Mouse (Mus musculus) midbrain, embryonic 11.5 days (tissue): Measurements from ENCODE around the gene 1700029I15Rik. TPM values are rescaled to one million over a fixed set of nuclear protein-coding genes. Genes with fewer than 3 reads are reported as not detected.

Source experiments
- ATAC-seq: fragments of 200-750 bp; cut with Nextera tagmentation; 2 replicates; pipeline ENCODE4 v1.8.0; 2017; ENCODE audit warnings: moderate TSS enrichment, moderate library complexity; ENCODE audit not compliant: low FRiP score
- DNase-seq: peaks from one replicate; pipeline ENCODE4 v3.0.0; 2015; ENCODE audit warnings: low spot score; ENCODE audit errors: missing footprints
- H3K27ac ChIP-seq: fragments of 300-500 bp; sonication (generic); 2 replicates; pipeline ENCODE4 v1.5.1; 2014; ENCODE audit warnings: low read depth, low read length
- H3K27me3 ChIP-seq: fragments of 300-500 bp; sonication (generic); 2 replicates; pipeline ENCODE4 v1.6.1; 2014; ENCODE audit warnings: mild to moderate bottlenecking, low read length, moderate library complexity, mixed read lengths; ENCODE audit not compliant: control insufficient read depth, insufficient read depth
- H3K36me3 ChIP-seq: fragments of 300-500 bp; sonication (generic); 2 replicates; pipeline ENCODE4 v1.6.1; 2014; ENCODE audit warnings: mild to moderate bottlenecking, low read length, moderate library complexity, mixed read lengths; ENCODE audit not compliant: control insufficient read depth, insufficient read depth
- H3K4me1 ChIP-seq: fragments of 300-500 bp; sonication (generic); 2 replicates; pipeline ENCODE4 v1.6.1; 2014; ENCODE audit warnings: low read length; ENCODE audit not compliant: control insufficient read depth, insufficient read depth
- H3K4me2 ChIP-seq: fragments of 300-500 bp; sonication (generic); 2 replicates; pipeline ENCODE4 v1.6.1; 2014; ENCODE audit warnings: mild to moderate bottlenecking, moderate library complexity
- H3K4me3 ChIP-seq: fragments of 300-500 bp; sonication (generic); 2 replicates; pipeline ENCODE4 v1.5.1; 2014; ENCODE audit warnings: low read depth, low read length
- H3K9ac ChIP-seq: fragments of 300-500 bp; sonication (generic); 2 replicates; pipeline ENCODE4 v1.6.1; 2014; ENCODE audit warnings: low read length
- H3K9me3 ChIP-seq: fragments of 300-500 bp; sonication (generic); 2 replicates; pipeline ENCODE4 v1.6.1; 2016; ENCODE audit warnings: low read length; ENCODE audit not compliant: control insufficient read depth
- WGBS: fragments of 180-500 bp; shearing (Covaris S2); extraction: QIAGEN DNeasy Blood & Tissue Kit; methylation state at CpG from one replicate; pipeline ENCODE4 v1.1.7; 2014; 5-methylcytosine and 5-hydroxymethylcytosine counted together
- polyA plus RNA-seq: library from polyadenylated mRNA; unstranded; fragments of >200 nt; fragmentation: Nextera tagmentation; extraction: Ambion mirVana; gene quantifications from 2 replicates; pipeline ENCODE4 v1.2.1, GENCODE M21; 2014

1700029I15Rik gene
- polyA plus RNA-seq, 1 experiment from 2014 or later, result 1.5 TPM

- Histone ChIP-seq H3K27ac (no peak overlapping the region), H3K4me1 (peaks cover 3% of the 10 kb centered on the region), H3K9ac (no peak overlapping the region), H3K9me3 (no peaks in the 10 kb centered on the region), H3K4me2 (no peak overlapping the region), H3K4me3 (no peak overlapping the region), H3K36me3 (peaks cover 28% of the 10 kb centered on the region), H3K27me3 (no peaks in the 10 kb centered on the region)
- DNase-seq, result no peak
- no peak for ATAC-seq
- 93% methylated on average over 18 of the region's 18 CpGs for WGBS
These were observed 26.1 kb downstream of the 1700029I15Rik start for GRCm38 (mm10) chr2:92408309-92409045.

DNA sequence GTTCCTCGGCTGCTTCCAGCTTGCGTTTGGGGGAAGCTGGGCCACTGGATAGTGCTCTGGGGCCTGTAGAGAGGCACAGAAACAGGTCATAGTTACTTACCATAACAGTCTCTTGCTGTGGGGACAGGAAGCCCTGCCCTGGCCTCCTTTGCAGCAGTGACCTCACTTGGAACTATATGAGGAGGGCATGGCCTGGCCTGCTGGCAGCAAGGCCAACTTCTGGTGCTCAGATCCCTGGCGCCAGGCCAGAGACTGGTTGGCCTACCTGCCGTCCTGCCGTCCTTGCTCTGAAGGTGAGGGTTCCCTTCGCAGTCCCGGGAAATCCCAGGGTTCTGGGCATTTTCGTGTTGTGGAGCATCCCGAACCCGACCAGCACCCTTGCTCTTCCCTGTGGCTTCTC lies 29.4 kb downstream of the 1700029I15Rik start:
- no peak overlapping the region for H3K27ac ChIP-seq
- no peak overlapping the region for H3K9ac ChIP-seq
- no peaks in the 10 kb centered on the region; the same call in 1 of the 2 replicates for H3K4me1 ChIP-seq
- H3K9me3 ChIP-seq, result no peaks in the 10 kb centered on the region
- H3K36me3 ChIP-seq, result peaks cover 30% of the 10 kb centered on the region
- WGBS, result 91% methylated on average over 10 of the region's 10 CpGs
- ATAC-seq (no peak), DNase-seq (no peak)
- H3K4me3 ChIP-seq, result no peak overlapping the region
- H3K27me3 ChIP-seq, result no peaks in the 10 kb centered on the region
- no peak overlapping the region for H3K4me2 ChIP-seq

GRCm38 (mm10) chr2:92421723-92422387 lies 39.5 kb downstream of the 1700029I15Rik start:
- no peaks in the 10 kb centered on the region for H3K27me3 ChIP-seq
- peaks cover 30% of the 10 kb centered on the region for H3K4me1 ChIP-seq
- H3K4me3 ChIP-seq, result no peak overlapping the region
- peaks cover 7% of the 10 kb centered on the region; the same call in 1 of the 2 replicates for H3K36me3 ChIP-seq
- no peak for ATAC-seq
- no peak overlapping the region for H3K4me2 ChIP-seq
- no peak overlapping the region for H3K9ac ChIP-seq
- 93% methylated on average over 7 of the region's 7 CpGs for WGBS
- DNase-seq, result no peak
- no peaks in the 10 kb centered on the region for H3K9me3 ChIP-seq
- H3K27ac ChIP-seq, result no peak overlapping the region

DNA sequence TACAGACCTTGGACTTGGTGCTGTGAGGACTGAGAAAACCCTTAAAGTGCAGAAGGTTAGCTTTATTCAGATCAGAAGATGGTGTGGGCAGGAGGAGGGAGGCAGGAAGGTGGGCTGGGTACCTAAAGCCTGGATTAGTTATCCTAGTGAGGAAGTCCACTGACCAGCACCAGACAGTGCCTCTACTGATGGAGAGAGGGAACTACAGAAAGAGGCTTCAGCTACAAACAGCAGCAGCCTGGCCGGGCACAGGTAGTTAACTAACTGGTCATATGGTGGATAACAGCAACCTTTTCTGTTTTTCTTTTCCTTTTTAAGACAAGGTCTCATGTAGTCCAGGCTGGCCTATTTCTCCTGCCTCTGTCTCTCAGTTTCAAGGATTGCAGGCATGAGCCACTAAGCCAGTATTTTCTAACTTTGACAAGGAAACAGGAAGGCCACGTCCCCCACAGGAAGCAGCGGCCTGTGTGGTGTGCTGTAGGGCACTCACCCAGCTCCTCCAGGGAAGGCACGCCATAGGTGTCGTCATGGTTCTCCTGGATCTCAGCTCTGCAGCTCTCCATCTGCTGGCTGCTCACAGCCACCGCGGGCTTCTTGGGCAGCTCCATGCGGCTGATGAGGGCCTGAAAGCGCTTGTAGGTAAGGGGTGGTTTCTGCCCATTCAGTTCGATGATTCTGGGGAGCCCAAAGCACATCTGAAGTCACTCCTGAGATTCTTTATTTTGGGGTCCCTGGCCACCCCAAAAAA lies 40.2 kb downstream of the 1700029I15Rik start:
- H3K4me2 ChIP-seq, result no peak overlapping the region
- no peak overlapping the region for H3K4me3 ChIP-seq
- H3K36me3 ChIP-seq, result peaks cover 4% of the 10 kb centered on the region; the same call in 1 of the 2 replicates
- 86% methylated on average over 10 of the region's 10 CpGs for WGBS
- H3K27me3 ChIP-seq, result no peaks in the 10 kb centered on the region
- ATAC-seq (no peak), DNase-seq (no peak)
- H3K9ac ChIP-seq, result no peak overlapping the region
- no peak overlapping the region for H3K27ac ChIP-seq
- H3K4me1 ChIP-seq, result peaks cover 30% of the 10 kb centered on the region
- no peaks in the 10 kb centered on the region for H3K9me3 ChIP-seq

DNA sequence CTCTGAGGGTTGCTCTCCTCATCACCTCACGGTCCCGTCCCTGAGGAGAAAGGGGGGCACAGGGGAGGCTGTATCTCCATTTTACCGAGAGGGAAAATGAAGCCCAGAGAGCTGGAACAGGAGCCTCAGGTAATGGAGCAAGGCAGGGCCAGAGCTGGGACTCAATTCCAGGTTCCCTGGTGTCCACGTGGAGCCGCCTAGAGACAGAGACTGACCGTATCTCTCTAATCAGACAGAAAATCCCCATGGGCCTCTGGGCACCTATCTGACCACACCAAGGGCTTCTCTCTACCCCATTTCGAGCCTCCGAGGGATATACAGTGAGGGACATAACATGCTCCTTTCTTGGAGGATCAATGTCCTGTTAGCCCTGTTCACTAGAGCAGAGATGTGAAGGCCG lies 40.8 kb downstream of the 1700029I15Rik start:
- Histone ChIP-seq H3K4me3 (no peak overlapping the region), H3K36me3 (peaks cover 4% of the 10 kb centered on the region; the same call in 1 of the 2 replicates), H3K4me1 (peaks cover 34% of the 10 kb centered on the region), H3K4me2 (no peak overlapping the region), H3K9ac (no peak overlapping the region), H3K9me3 (no peaks in the 10 kb centered on the region), H3K27ac (no peak overlapping the region; the same call in 1 of the 2 replicates), H3K27me3 (no peaks in the 10 kb centered on the region)
- 91% methylated on average over 9 of the region's 9 CpGs for WGBS
- DNase-seq, result no peak
- ATAC-seq, result no peak

DNA sequence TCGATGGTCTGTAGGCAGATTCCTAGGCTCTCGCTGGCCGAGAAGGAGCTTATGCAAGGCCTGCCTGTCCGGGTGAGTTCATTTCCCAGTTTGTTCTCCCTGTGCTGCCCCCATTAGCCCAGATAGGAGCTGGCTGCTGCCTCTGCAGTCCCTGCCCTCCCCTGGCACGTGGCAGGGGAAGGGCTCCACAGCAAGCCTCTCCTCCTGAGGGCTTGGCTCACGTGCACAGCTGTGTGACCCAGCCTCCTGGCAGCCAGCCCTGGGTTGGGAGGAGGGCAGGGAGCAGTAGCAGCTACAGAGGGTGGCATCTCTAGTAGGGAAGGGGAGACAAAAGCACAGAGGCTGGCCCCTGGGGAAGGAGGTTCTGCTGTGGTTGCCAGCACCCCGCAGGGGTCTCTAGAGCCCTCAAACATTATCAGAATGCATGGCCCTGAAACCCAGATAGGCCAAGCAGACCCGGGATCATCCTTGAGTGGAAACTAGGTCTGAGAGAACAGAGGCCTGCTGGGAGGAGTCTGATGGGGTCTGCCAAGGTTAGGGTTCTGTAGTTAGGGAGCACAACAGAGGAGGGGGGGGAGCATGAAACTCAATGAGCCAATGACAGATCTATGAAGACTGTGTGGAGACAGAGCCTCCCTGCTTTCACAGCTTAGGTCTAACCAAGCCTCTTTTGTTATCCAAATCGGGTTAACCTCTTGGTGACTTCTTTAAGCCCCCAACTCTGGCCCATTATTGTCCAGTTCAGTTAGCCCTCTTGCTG lies 41.5 kb downstream of the 1700029I15Rik start:
- Histone ChIP-seq H3K9me3 (no peaks in the 10 kb centered on the region), H3K27me3 (no peaks in the 10 kb centered on the region), H3K4me3 (no peak overlapping the region), H3K27ac (peak overlapping the region; percentile 91), H3K9ac (peak overlapping the region; percentile 43; the same call in 1 of the 2 replicates), H3K4me1 (peaks cover 36% of the 10 kb centered on the region), H3K36me3 (peaks cover 4% of the 10 kb centered on the region; the same call in 1 of the 2 replicates), H3K4me2 (peak overlapping the region; percentile 29)
- WGBS, result 60% methylated on average over 9 of the region's 9 CpGs
- ATAC-seq (peak; percentile 41), DNase-seq (peak; percentile 90)

GRCm38 (mm10) chr2:92424462-92425308 lies 42.3 kb downstream of the 1700029I15Rik start:
- Histone ChIP-seq H3K9me3 (no peaks in the 10 kb centered on the region), H3K27me3 (no peaks in the 10 kb centered on the region), H3K4me3 (no peak overlapping the region), H3K4me1 (peaks cover 39% of the 10 kb centered on the region), H3K4me2 (peak overlapping the region; percentile 29), H3K27ac (peak overlapping the region; percentile 91), H3K9ac (peak overlapping the region; percentile 43; the same call in 1 of the 2 replicates), H3K36me3 (no peaks in the 10 kb centered on the region; the same call in 1 of the 2 replicates)
- DNase-seq (peak; percentile 95), ATAC-seq (peak; percentile 78)
- WGBS, result 40% methylated on average over 9 of the region's 9 CpGs

DNA sequence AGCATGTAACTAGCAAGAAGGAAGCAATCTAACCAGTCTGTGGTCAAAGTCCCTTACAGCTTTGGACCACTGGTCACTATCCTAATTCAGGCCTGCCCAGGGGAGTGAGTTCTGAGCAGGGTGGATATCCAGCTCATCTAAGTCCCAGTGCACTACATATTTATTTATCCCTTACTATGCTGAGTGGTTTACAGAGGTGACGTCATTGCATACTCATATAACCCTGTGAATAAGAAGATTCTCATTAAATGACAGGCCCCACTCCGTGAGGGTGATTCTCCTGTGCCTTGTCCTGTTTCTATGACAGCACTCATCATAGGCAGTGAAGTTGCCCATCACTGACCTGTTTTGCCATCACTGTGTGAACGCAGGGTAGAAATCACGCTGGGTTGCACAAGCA lies 43.0 kb downstream of the 1700029I15Rik start:
- Histone ChIP-seq H3K36me3 (no peaks in the 10 kb centered on the region; the same call in 1 of the 2 replicates), H3K27ac (peak overlapping the region; percentile 91), H3K27me3 (no peaks in the 10 kb centered on the region), H3K4me2 (no peak overlapping the region; the same call in 1 of the 2 replicates), H3K9me3 (no peaks in the 10 kb centered on the region), H3K4me3 (no peak overlapping the region), H3K9ac (no peak overlapping the region), H3K4me1 (peaks cover 41% of the 10 kb centered on the region)
- no peak for ATAC-seq
- WGBS, result 67% methylated on average over 4 of the region's 4 CpGs
- peak; percentile 91 for DNase-seq
